Mouse (Mus musculus) hindbrain, embryonic 11.5 days (tissue): ENCODE results near the gene Snu13. TPM values are rescaled to one million over a fixed set of nuclear protein-coding genes. Genes with fewer than 3 reads are reported as not detected.

Experiments used
- ATAC-seq: fragments of 200-750 bp; cut with Nextera tagmentation; 2 replicates; pipeline ENCODE4 v1.8.0; 2017; ENCODE audit warnings: mild to moderate bottlenecking, moderate TSS enrichment, moderate library complexity; ENCODE audit not compliant: low FRiP score
- DNase-seq: peaks from one replicate; pipeline ENCODE4 v3.0.0-alpha.2; 2015; ENCODE audit warnings: low spot score
- H3K27ac ChIP-seq: fragments of 300-500 bp; sonication (generic); 2 replicates; pipeline ENCODE4 v1.5.1; 2014; ENCODE audit warnings: mild to moderate bottlenecking, low read depth, low read length
- H3K27me3 ChIP-seq: fragments of 300-500 bp; sonication (generic); 2 replicates; pipeline ENCODE4 v1.6.1; 2014; ENCODE audit warnings: mild to moderate bottlenecking, low read length, moderate library complexity, mixed read lengths; ENCODE audit not compliant: control insufficient read depth, insufficient read depth
- H3K36me3 ChIP-seq: fragments of 300-500 bp; sonication (generic); 2 replicates; pipeline ENCODE4 v1.6.1; 2014; ENCODE audit warnings: mild to moderate bottlenecking, low read length, moderate library complexity, mixed read lengths; ENCODE audit not compliant: control insufficient read depth, insufficient read depth
- H3K4me1 ChIP-seq: fragments of 300-500 bp; sonication (generic); replicated peaks from 2 replicates; pipeline ENCODE4 v1.6.1; 2014; ENCODE audit warnings: low read length, mixed read lengths; ENCODE audit not compliant: control insufficient read depth, insufficient read depth
- H3K4me2 ChIP-seq: fragments of 300-500 bp; sonication (generic); replicated peaks from 2 replicates; pipeline ENCODE4 v1.6.1; 2014; ENCODE audit warnings: mild to moderate bottlenecking, low read depth, low read length
- H3K4me3 ChIP-seq: fragments of 300-500 bp; sonication (generic); 2 replicates; pipeline ENCODE4 v1.5.1; 2014; ENCODE audit warnings: low read depth, low read length
- H3K9ac ChIP-seq: fragments of 300-500 bp; sonication (generic); 2 replicates; pipeline ENCODE4 v1.6.1; 2014; ENCODE audit warnings: low read depth, low read length
- H3K9me3 ChIP-seq: fragments of 300-500 bp; sonication (generic); 2 replicates; pipeline ENCODE4 v1.6.1; 2016; ENCODE audit warnings: low read length; ENCODE audit not compliant: control insufficient read depth
- WGBS: fragments of 180-500 bp; shearing (Covaris S2); extraction: QIAGEN DNeasy Blood & Tissue Kit; methylation state at CpG from one replicate; pipeline ENCODE4 v1.1.7; 2014; 5-methylcytosine and 5-hydroxymethylcytosine counted together
- polyA plus RNA-seq: library from polyadenylated mRNA; unstranded; fragments of >200 nt; fragmentation: Nextera tagmentation; extraction: Ambion mirVana; gene quantifications from 2 replicates; pipeline ENCODE4 v1.2.1, GENCODE M21; 2014

The Snu13 gene
- polyA plus RNA-seq, 1 experiment from 2014 or later: 262 TPM

- Histone ChIP-seq H3K36me3 (0 out of 2 replicates have a peak, but pooled peaks cover 2% of the 10 kb centered on the region), H3K27ac (no peak overlapping the region), H3K27me3 (no peaks in the 10 kb centered on the region), H3K4me2 (no peak overlapping the region), H3K4me3 (no peak overlapping the region), H3K9me3 (no peaks in the 10 kb centered on the region), H3K4me1 (no peaks in the 10 kb centered on the region), H3K9ac (no peak overlapping the region)
- WGBS: 100% methylated on average over 1 of the region's 1 CpGs
- ATAC-seq (no peak), DNase-seq (peak; percentile 72)
Measured at GRCm38 (mm10) chr15:82040650-82041049, 6.7 kb downstream of the Snu13 start.

DNA sequence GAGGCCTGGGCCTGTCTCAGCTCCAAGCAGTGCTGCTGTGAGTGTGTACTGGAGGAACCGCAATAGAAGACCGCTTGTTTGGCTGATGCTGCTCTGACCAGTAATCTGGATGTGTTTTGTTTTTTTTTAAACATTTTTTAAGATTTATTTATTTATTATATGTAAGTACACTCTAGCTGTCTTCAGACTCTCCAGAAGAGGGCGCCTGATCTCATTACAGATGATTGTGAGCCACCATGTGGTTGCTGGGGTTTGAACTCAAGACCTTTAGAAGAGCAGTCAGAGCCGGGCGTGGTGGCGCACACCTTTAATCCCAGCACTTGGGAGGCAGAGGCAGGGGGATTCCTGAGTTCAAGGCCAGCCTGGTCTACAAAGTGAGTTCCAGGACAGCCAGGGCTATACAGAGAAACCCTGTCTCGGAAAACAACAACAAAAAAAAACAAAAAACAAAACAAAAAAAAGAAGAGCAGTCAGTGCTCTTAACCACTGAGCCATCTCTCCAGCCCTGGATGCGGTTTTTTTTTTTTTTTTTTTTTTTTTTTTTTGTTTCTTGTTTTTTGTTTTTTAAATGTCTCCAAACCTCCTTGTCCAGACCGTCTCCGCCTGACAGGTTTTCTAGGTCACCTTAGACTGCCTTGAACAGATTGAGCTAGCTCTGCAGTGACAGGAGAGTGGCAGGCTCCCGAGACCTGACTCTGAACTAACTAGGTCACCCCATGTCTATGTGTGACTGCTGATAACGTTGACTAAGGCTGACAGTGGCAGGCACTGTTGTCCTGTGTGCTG is 11.3 kb downstream of the Snu13 start:
- Histone ChIP-seq H3K9me3 (no peaks in the 10 kb centered on the region), H3K4me1 (no peaks in the 10 kb centered on the region), H3K27ac (no peak overlapping the region), H3K9ac (no peak overlapping the region), H3K4me2 (no peak overlapping the region), H3K36me3 (no peaks in the 10 kb centered on the region), H3K27me3 (no peaks in the 10 kb centered on the region), H3K4me3 (no peak overlapping the region)
- peak; percentile 39 for DNase-seq
- WGBS: 81% methylated on average over 12 of the region's 12 CpGs
- ATAC-seq: no peak

GRCm38 (mm10) chr15:82033762-82034161 is 13.6 kb downstream of the Snu13 start, which contains the start of gene Desi1:
Gene Desi1 (minus strand): TSS chr15:82033862.
- Histone ChIP-seq H3K9ac (no peak within 1 kb of the TSS), H3K4me3 (no peak within 1 kb of the TSS), H3K27ac (no peak within 1 kb of the TSS), H3K4me2 (no peak within 1 kb of the TSS), H3K27me3 (no peaks in the 10 kb centered on the region), H3K9me3 (no peaks in the 10 kb centered on the region), H3K4me1 (no peaks in the 10 kb centered on the region), H3K36me3 (no peaks in the 10 kb centered on the region)
- ATAC-seq: no peak
- no peak for DNase-seq
- WGBS: 92% methylated on average over 4 of the region's 4 CpGs

DNA sequence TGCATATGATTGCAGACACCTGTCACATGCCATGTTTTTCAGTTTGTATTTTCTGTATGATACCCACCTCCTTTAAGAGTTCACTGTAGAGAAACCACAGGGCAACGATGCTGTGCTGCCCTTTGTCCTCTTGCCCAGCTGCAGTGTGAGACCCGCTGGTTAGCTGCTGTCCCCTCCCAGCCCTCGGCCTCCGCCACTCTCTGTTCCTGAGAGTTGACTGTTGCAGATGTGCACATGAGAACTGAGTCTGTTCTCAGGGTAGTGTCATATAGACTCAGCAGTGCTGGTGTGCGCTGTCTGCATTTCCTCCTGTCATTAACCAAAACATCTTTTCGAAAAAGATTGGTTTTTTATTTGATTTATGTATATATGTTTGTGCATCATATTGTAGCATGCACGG is 15.0 kb downstream of the Snu13 start:
- H3K4me2 ChIP-seq: no peak overlapping the region
- 90% methylated on average over 7 of the region's 7 CpGs for WGBS
- no peak overlapping the region for H3K27ac ChIP-seq
- H3K4me1 ChIP-seq: no peaks in the 10 kb centered on the region
- no peak for DNase-seq
- no peaks in the 10 kb centered on the region for H3K27me3 ChIP-seq
- no peak overlapping the region for H3K9ac ChIP-seq
- no peaks in the 10 kb centered on the region for H3K36me3 ChIP-seq
- H3K9me3 ChIP-seq: no peaks in the 10 kb centered on the region
- no peak for ATAC-seq
- H3K4me3 ChIP-seq: no peak overlapping the region

GRCm38 (mm10) chr15:82027726-82028125 is 19.7 kb downstream of the Snu13 start:
- Histone ChIP-seq H3K4me2 (no peak overlapping the region), H3K27ac (no peak overlapping the region), H3K4me1 (no peaks in the 10 kb centered on the region), H3K9ac (no peak overlapping the region), H3K4me3 (no peak overlapping the region), H3K9me3 (no peaks in the 10 kb centered on the region), H3K27me3 (no peaks in the 10 kb centered on the region), H3K36me3 (peaks cover 8% of the 10 kb centered on the region; the same call in 1 of the 2 replicates)
- ATAC-seq (no peak), DNase-seq (no peak)
- WGBS: 92% methylated on average over 7 of the region's 7 CpGs

DNA sequence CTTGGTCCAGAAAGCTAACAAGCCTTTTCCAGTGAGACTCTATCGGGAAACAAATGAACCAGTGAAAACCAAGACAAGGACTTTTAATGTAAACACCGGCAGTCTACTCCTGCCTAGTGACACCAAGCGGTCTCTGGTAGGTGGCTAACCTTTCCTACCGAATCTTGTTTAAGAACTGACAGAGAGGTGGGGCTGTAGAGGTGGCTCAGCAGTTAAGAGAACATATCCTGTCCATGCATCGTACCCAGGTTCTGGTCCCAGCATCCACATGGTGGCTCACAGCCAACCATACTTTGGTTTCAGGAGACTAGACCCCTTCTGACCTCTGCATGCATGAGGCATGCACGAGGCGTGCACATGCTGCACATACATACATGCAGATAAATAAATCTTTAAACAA is 20.1 kb downstream of the Snu13 start:
- no peaks in the 10 kb centered on the region for H3K27me3 ChIP-seq
- H3K9me3 ChIP-seq: no peaks in the 10 kb centered on the region
- H3K27ac ChIP-seq: no peak overlapping the region
- peaks cover 8% of the 10 kb centered on the region; the same call in 1 of the 2 replicates for H3K36me3 ChIP-seq
- WGBS: 94% methylated on average over 7 of the region's 7 CpGs
- H3K4me1 ChIP-seq: no peaks in the 10 kb centered on the region
- H3K9ac ChIP-seq: no peak overlapping the region
- ATAC-seq (no peak), DNase-seq (no peak)
- no peak overlapping the region for H3K4me3 ChIP-seq
- H3K4me2 ChIP-seq: no peak overlapping the region

DNA sequence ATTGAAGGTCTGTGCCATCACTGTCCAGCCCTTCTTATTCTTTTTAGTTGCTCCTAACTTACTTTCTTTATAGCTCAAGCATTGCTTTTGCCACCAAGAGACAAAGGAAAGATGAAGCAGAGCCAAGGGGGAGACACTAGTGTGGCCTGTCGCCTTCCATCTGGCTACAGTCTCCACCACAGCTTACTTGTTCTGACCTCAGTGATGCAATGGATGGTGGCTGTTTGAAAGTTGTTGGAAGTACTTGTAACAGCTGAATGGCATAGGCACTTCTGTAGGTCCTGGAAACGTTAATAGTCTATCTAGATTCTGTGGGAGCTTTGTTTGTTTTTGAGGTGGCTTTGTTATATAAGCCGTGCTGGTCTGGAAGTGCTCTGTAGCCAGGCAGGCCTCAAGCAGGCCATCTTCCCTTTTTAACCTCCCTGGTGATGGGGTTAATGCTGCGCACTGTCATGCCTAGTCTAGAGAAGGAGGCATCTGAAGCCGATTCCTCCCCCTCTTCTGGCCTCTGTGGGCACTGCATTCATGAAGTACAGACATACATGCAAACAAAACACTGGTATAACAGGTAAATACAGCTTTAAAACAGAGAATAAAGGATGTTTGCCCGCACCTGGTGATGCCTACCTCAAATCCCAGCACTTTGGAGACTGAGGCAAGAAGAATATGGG is 23.3 kb downstream of the Snu13 start:
- 93% methylated on average over 6 of the region's 6 CpGs for WGBS
- H3K36me3 ChIP-seq: peaks cover 8% of the 10 kb centered on the region; the same call in 1 of the 2 replicates

DNA sequence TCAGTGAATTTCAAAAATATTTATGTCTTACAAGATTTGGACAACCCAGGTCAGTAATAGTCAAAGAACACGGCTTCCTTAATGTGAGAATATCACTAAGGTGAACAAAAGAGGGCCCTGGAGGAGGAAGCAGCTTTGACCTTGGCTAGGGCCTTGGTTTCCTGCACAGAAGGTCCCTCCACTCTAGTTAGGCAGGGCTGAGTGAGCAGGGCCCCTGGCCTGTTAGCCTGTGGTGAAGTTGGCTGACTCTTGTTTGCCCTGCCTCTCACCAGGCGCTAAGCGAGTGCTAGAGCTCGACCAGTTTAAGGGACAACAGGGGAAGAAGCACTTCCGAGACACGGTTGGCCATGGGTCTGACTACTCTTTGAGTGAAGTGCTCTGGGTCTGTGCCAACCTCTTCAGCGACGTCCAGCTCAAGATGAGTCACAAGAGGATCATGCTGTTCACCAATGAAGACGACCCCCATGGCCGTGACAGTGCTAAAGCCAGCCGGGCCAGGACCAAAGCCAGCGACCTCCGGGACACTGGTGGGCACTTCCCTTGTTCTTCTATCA is 24.8 kb downstream of the Snu13 start:
- no peaks in the 10 kb centered on the region for H3K4me1 ChIP-seq
- no peaks in the 10 kb centered on the region for H3K27me3 ChIP-seq
- H3K9ac ChIP-seq: no peak overlapping the region
- H3K36me3 ChIP-seq: peaks cover 8% of the 10 kb centered on the region; the same call in 1 of the 2 replicates
- no peak overlapping the region for H3K4me3 ChIP-seq
- H3K4me2 ChIP-seq: no peak overlapping the region
- ATAC-seq (no peak), DNase-seq (no peak)
- 96% methylated on average over 13 of the region's 13 CpGs for WGBS
- no peaks in the 10 kb centered on the region for H3K9me3 ChIP-seq
- H3K27ac ChIP-seq: no peak overlapping the region

More for the DNA sequence above, 23.3 kb downstream of the Snu13 start:
- no peak overlapping the region for H3K9ac ChIP-seq
- DNase-seq: no peak
- no peaks in the 10 kb centered on the region for H3K4me1 ChIP-seq
- H3K27ac ChIP-seq: no peak overlapping the region
- H3K27me3 ChIP-seq: no peaks in the 10 kb centered on the region
- H3K4me2 ChIP-seq: no peak overlapping the region
- no peak overlapping the region for H3K4me3 ChIP-seq
- no peaks in the 10 kb centered on the region for H3K9me3 ChIP-seq
- ATAC-seq: no peak
